13 mouse cellular contexts compared by ENCODE assay signal in genomic region chr1:151461265-151461664, GRCm38 (mm10). TPM values are rescaled to one million over a fixed set of nuclear protein-coding genes. Genes with fewer than 3 reads are reported as not detected.
DNase-seq lines count a peak whose midpoint lies in the region; ATAC-seq and TF ChIP-seq lines count a peak whose summit lies in the region.
"Had no signal": no experiment of that assay in that cellular context is flagged by ENCODE, and none has a peak within 500 bp of the region (broad histone marks: within the 10 kb centered on the region; RNA-seq: fewer than 3 reads in every experiment).

No protein-coding gene starts in this region.

- peak; percentile 29 for DNase-seq in forebrain, embryonic 14.5 days (ENCODE audit: low spot score)
- DNase-seq in liver, embryonic 14.5 days (ENCODE audit: low read depth in 3 of 3, low spot score in 3 of 3): no peak
- no peak for DNase-seq in liver
- peak; percentile 12 for DNase-seq in B cell, adult 2 months
- peak; percentile 26 for DNase-seq in brain, adult 2 months (ENCODE audit: low read depth, low spot score)
- no peak for DNase-seq in T-cell, adult 2 months (ENCODE audit: low spot score)
- no peak for DNase-seq in heart, adult 8-10 months (ENCODE audit: low spot score)
- DNase-seq: liver, embryonic 13.5 days; right cerebral cortex, postnatal 25 days; thymus, adult 2 months had no signal

- 75% methylated on average over 9 of the region's 9 CpGs for WGBS in forebrain, embryonic 14.5 days
- 70% methylated on average over 9 of the region's 9 CpGs for WGBS in forebrain, embryonic 13.5 days
- WGBS in liver, embryonic 14.5 days (ENCODE audit: insufficient replicate concordance): 83% methylated on average over 9 of the region's 9 CpGs

- peaks cover 40% of the 10 kb centered on the region for H3K36me3 ChIP-seq in forebrain, embryonic 14.5 days (ENCODE audit: control insufficient read depth, insufficient read depth, low read length)
- peaks cover 52% of the 10 kb centered on the region for H3K36me3 ChIP-seq in forebrain, embryonic 13.5 days (ENCODE audit: poor library complexity, severe bottlenecking)
- peaks cover 11% of the 10 kb centered on the region for H3K36me3 ChIP-seq in liver, embryonic 14.5 days (replicated peaks; ENCODE audit: control insufficient read depth, insufficient read depth, low read depth)

- H3K4me3 ChIP-seq in forebrain, embryonic 14.5 days (ENCODE audit: low read depth, low read length): no peak overlapping the region
- H3K4me3 ChIP-seq in forebrain, embryonic 13.5 days: no peak overlapping the region
- no peak overlapping the region for H3K4me3 ChIP-seq in liver, embryonic 14.5 days (ENCODE audit: insufficient read depth in 1 of 2, low read depth in 2 of 2, low read length in 2 of 2)
- H3K4me3 ChIP-seq: hindbrain, embryonic 12.5 days; liver, embryonic 13.5 days had no signal

- no peak overlapping the region for H3K4me2 ChIP-seq in forebrain, embryonic 14.5 days (ENCODE audit: low read length)
- no peak overlapping the region for H3K4me2 ChIP-seq in forebrain, embryonic 13.5 days
- H3K4me2 ChIP-seq in liver, embryonic 14.5 days (ENCODE audit: low read depth): no peak overlapping the region
- H3K4me2 ChIP-seq: hindbrain, embryonic 12.5 days; liver, embryonic 13.5 days had no signal

- H3K27me3 ChIP-seq in forebrain, embryonic 14.5 days (replicated peaks; ENCODE audit: control insufficient read depth, insufficient read depth, low read length): no peaks in the 10 kb centered on the region
- H3K27me3 ChIP-seq in forebrain, embryonic 13.5 days: no peaks in the 10 kb centered on the region
- H3K27me3 ChIP-seq in liver, embryonic 14.5 days (ENCODE audit: control insufficient read depth, insufficient read depth, low read length): no peaks in the 10 kb centered on the region
- H3K27me3 ChIP-seq: hindbrain, embryonic 12.5 days; liver, embryonic 13.5 days had no signal

- no peak overlapping the region for H3K27ac ChIP-seq in forebrain, embryonic 14.5 days (ENCODE audit: low read depth, low read length)
- no peak overlapping the region for H3K27ac ChIP-seq in forebrain, embryonic 13.5 days
- no peak overlapping the region for H3K27ac ChIP-seq in liver, embryonic 14.5 days
- H3K27ac ChIP-seq: hindbrain, embryonic 12.5 days; liver, embryonic 13.5 days had no signal

- no peak overlapping the region for H3K9ac ChIP-seq in forebrain, embryonic 14.5 days (ENCODE audit: low read length)
- no peak overlapping the region for H3K9ac ChIP-seq in forebrain, embryonic 13.5 days
- no peak overlapping the region for H3K9ac ChIP-seq in liver, embryonic 14.5 days (replicated peaks)
- H3K9ac ChIP-seq: hindbrain, embryonic 12.5 days; liver, embryonic 13.5 days had no signal

- H3K9me3 ChIP-seq in forebrain, embryonic 14.5 days (replicated peaks; ENCODE audit: control insufficient read depth, low read length): no peaks in the 10 kb centered on the region
- H3K9me3 ChIP-seq in forebrain, embryonic 13.5 days (replicated peaks): no peaks in the 10 kb centered on the region
- H3K9me3 ChIP-seq in liver, embryonic 14.5 days (ENCODE audit: control insufficient read depth, low read length): no peaks in the 10 kb centered on the region
- H3K9me3 ChIP-seq: G1E; hindbrain, embryonic 12.5 days; liver, embryonic 13.5 days had no signal

- peak; percentile 41; the same call in 1 of the 2 replicates for TF ChIP-seq CTCF in liver, embryonic 14.5 days (IDR thresholded peaks at IDR 0.05; ENCODE audit: low read depth)

- H3K4me1 ChIP-seq in forebrain, embryonic 14.5 days (ENCODE audit: control insufficient read depth, insufficient read depth, low read length): no peaks in the 10 kb centered on the region
- no peaks in the 10 kb centered on the region for H3K4me1 ChIP-seq in forebrain, embryonic 13.5 days
- H3K4me1 ChIP-seq in liver, embryonic 14.5 days (replicated peaks; ENCODE audit: control insufficient read depth in 2 of 2, insufficient read depth in 2 of 2, low read length in 1 of 2): no peaks in the 10 kb centered on the region
- H3K4me1 ChIP-seq: hindbrain, embryonic 12.5 days; liver, embryonic 13.5 days had no signal

- no peak for ATAC-seq in forebrain, embryonic 14.5 days
- no peak; the same call in 1 of the 2 replicates for ATAC-seq in forebrain, embryonic 13.5 days
- ATAC-seq in liver, embryonic 14.5 days (ENCODE audit: insufficient read depth): no peak

- TF ChIP-seq EP300 in liver, embryonic 14.5 days (IDR thresholded peaks at IDR 0.05; ENCODE audit: low read depth): no peak

RNA-seq across cellular contexts. Expression of gene Trmt1l, which starts 32.9 kb away (rescaled TPM):
- 34.5 and 45.3 TPM in 2 replicates for polyA plus RNA-seq in forebrain, embryonic 14.5 days (2014; fragmentation: Nextera tagmentation; extraction: Ambion mirVana)
- polyA plus RNA-seq in forebrain, embryonic 13.5 days (2015; fragmentation: Nextera tagmentation; extraction: Ambion mirVana): 48.4 and 51.3 TPM in 2 replicates
- polyA plus RNA-seq in liver, embryonic 14.5 days (2012; rRNA removed): 7.6 and 9.8 TPM in 2 replicates
- 11.8 and 13.8 TPM in 2 replicates for polyA plus RNA-seq in liver, embryonic 14.5 days (2014; fragmentation: Nextera tagmentation; extraction: Ambion mirVana)
- total RNA-seq in heart, adult 8-10 months (2022): 10 to 100 TPM; 18.7 to 26.2 (median 22.6) TPM

RNA-seq across cellular contexts. Expression of gene Swt1, which starts 33.0 kb away (rescaled TPM):
- 16.0 and 21.3 TPM in 2 replicates for polyA plus RNA-seq in forebrain, embryonic 14.5 days (2014; fragmentation: Nextera tagmentation; extraction: Ambion mirVana)
- 26.9 and 30.0 TPM in 2 replicates for polyA plus RNA-seq in forebrain, embryonic 13.5 days (2015; fragmentation: Nextera tagmentation; extraction: Ambion mirVana)
- polyA plus RNA-seq in liver, embryonic 14.5 days (2012; rRNA removed): 5.6 and 9.7 TPM in 2 replicates
- 19.1 and 19.7 TPM in 2 replicates for polyA plus RNA-seq in liver, embryonic 14.5 days (2014; fragmentation: Nextera tagmentation; extraction: Ambion mirVana)
- 10 to 100 TPM in 3 of 4 experiments, 1 to 10 TPM in 1; 9.8 to 12.1 (median 10.7) TPM for total RNA-seq in heart, adult 8-10 months (2022)

RNA-seq across cellular contexts. Expression of gene Rnf2, which starts 39.5 kb away (rescaled TPM):
- polyA plus RNA-seq in forebrain, embryonic 14.5 days (2014; fragmentation: Nextera tagmentation; extraction: Ambion mirVana): 143 and 144 TPM in 2 replicates
- 112 and 125 TPM in 2 replicates for polyA plus RNA-seq in forebrain, embryonic 13.5 days (2015; fragmentation: Nextera tagmentation; extraction: Ambion mirVana)
- polyA plus RNA-seq in liver, embryonic 14.5 days (2012; rRNA removed): 9.8 and 16.0 TPM in 2 replicates
- polyA plus RNA-seq in liver, embryonic 14.5 days (2014; fragmentation: Nextera tagmentation; extraction: Ambion mirVana): 18.6 and 20.5 TPM in 2 replicates
- 10 to 100 TPM; 13.0 to 17.6 (median 14.7) TPM for total RNA-seq in heart, adult 8-10 months (2022)

Comparison
In these comparisons a context has a peak if more than half of its experiments do, and no peak if none do; other contexts are left out.
1. DNase-seq: peak in forebrain, embryonic 14.5 days (single experiment), B cell, adult 2 months (2 of 2) and brain, adult 2 months (single experiment); none in liver, embryonic 14.5 days (0 of 3), liver (single experiment), T-cell, adult 2 months (single experiment) and heart, adult 8-10 months (single experiment).